ENCODE assay signal across 16 mouse cellular contexts in the genomic region with DNA sequence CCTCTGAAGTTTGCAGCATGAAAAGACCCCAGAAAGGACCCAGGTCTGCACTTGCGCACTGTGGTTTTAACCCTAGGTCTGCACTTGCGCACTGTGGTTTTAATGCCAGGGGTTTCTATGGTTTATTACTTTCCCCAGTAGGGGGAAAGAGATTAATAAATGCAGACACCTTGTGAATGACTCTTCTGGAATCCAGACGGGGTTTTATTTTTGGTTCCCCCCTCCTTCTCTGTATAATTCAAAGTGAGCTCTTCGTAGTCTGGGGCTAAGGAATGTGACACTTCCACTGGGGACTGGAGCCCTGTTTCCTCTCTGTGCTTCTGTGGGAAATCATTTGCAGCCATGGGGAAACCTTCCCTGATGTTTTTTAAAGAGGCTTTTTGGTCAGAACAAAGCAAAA.
DNase-seq lines count a peak whose midpoint lies in the region; ATAC-seq and TF ChIP-seq lines count a peak whose summit lies in the region.
"Had no signal": no experiment of that assay in that cellular context is flagged by ENCODE, and none has a peak within 500 bp of the region (broad histone marks: within the 10 kb centered on the region; RNA-seq: fewer than 3 reads in every experiment).

No protein-coding gene starts in this region.

- ATAC-seq in midbrain, embryonic 13.5 days = no peak
- ATAC-seq in hindbrain, embryonic 14.5 days (ENCODE audit: low FRiP score) = no peak
- no peak for ATAC-seq in midbrain, embryonic 16.5 days
- ATAC-seq in erythroid progenitor cell, adult 5-6 weeks (replicated peaks; ENCODE audit: low FRiP score, poor library complexity, severe bottlenecking) = no peak
- ATAC-seq: forebrain, embryonic 14.5 days; Patski had no signal

- 65% methylated on average over 4 of the region's 4 CpGs for WGBS in heart, embryonic 10.5 days
- WGBS in heart, adult 2 months = 54% methylated on average over 4 of the region's 4 CpGs
- 63% methylated on average over 4 of the region's 4 CpGs for WGBS in midbrain, embryonic 13.5 days
- 79% methylated on average over 4 of the region's 4 CpGs for WGBS in midbrain, embryonic 10.5 days
- 51% methylated on average over 4 of the region's 4 CpGs for WGBS in hindbrain, embryonic 14.5 days
- 57% methylated on average over 4 of the region's 4 CpGs for WGBS in midbrain, embryonic 16.5 days

- H3K4me3 ChIP-seq in heart, embryonic 10.5 days = no peak overlapping the region
- no peak overlapping the region for H3K4me3 ChIP-seq in heart, adult 2 months
- no peak overlapping the region for H3K4me3 ChIP-seq in midbrain, embryonic 13.5 days (replicated peaks)
- H3K4me3 ChIP-seq in midbrain, embryonic 10.5 days = no peak overlapping the region
- H3K4me3 ChIP-seq in hindbrain, embryonic 14.5 days (replicated peaks; ENCODE audit: low read length) = no peak overlapping the region
- H3K4me3 ChIP-seq in midbrain, embryonic 16.5 days (ENCODE audit: low read depth, low read length) = no peak overlapping the region

- peaks cover 24% of the 10 kb centered on the region for H3K4me1 ChIP-seq in heart, embryonic 10.5 days
- peaks cover 6% of the 10 kb centered on the region; the same call in 1 of the 2 replicates for H3K4me1 ChIP-seq in heart, adult 2 months (ENCODE audit: control insufficient read depth, insufficient read depth, low read length)
- peaks cover 39% of the 10 kb centered on the region for H3K4me1 ChIP-seq in midbrain, embryonic 13.5 days (replicated peaks)
- peaks cover 31% of the 10 kb centered on the region for H3K4me1 ChIP-seq in midbrain, embryonic 10.5 days
- peaks cover 34% of the 10 kb centered on the region for H3K4me1 ChIP-seq in hindbrain, embryonic 14.5 days (replicated peaks; ENCODE audit: control insufficient read depth, insufficient read depth, low read length)
- H3K4me1 ChIP-seq in midbrain, embryonic 16.5 days (ENCODE audit: control insufficient read depth, insufficient read depth, low read length) = peaks cover 23% of the 10 kb centered on the region

- no peak for DNase-seq in heart, embryonic 10.5 days (ENCODE audit: low spot score)
- no peak for DNase-seq in heart, adult 2 months
- DNase-seq in midbrain, embryonic 10.5 days (ENCODE audit: low spot score) = no peak
- DNase-seq in hindbrain, embryonic 14.5 days (ENCODE audit: low spot score) = no peak
- no peak for DNase-seq in right cerebral cortex, postnatal 36 days (ENCODE audit: low spot score in 2 of 2)
- DNase-seq: adrenal gland, postnatal 36 days; gastrocnemius, postnatal 14 days; kidney, adult 18-20 months; kidney, postnatal 4 days; lung, adult 18-20 months; lung, postnatal 36 days had no signal

- no peak for TF ChIP-seq EP300 in heart, adult 2 months (IDR thresholded peaks at IDR 0.05; ENCODE audit: insufficient read depth, low read depth, low read length)

- TF ChIP-seq POLR2A in heart, adult 2 months (IDR thresholded peaks at IDR 0.05; ENCODE audit: insufficient read depth, low read depth, low read length) = no peak

- H3K9me3 ChIP-seq in heart, embryonic 10.5 days = peaks cover 26% of the 10 kb centered on the region
- peaks cover 10% of the 10 kb centered on the region for H3K9me3 ChIP-seq in midbrain, embryonic 13.5 days
- peaks cover 25% of the 10 kb centered on the region for H3K9me3 ChIP-seq in midbrain, embryonic 10.5 days (replicated peaks)
- 0 out of 2 replicates have a peak, but pooled peaks cover 4% of the 10 kb centered on the region for H3K9me3 ChIP-seq in hindbrain, embryonic 14.5 days (ENCODE audit: control insufficient read depth, low read length)
- H3K9me3 ChIP-seq in midbrain, embryonic 16.5 days (replicated peaks; ENCODE audit: control insufficient read depth, low read length, poor library complexity, severe bottlenecking) = no peaks in the 10 kb centered on the region

- intact Hi-C loops in heart, adult 2 months (cut with DNase I) = no loop called here

- H3K27me3 ChIP-seq in heart, embryonic 10.5 days (ENCODE audit: insufficient read depth, poor library complexity, severe bottlenecking) = no peaks in the 10 kb centered on the region
- no peaks in the 10 kb centered on the region for H3K27me3 ChIP-seq in heart, adult 2 months (ENCODE audit: control insufficient read depth, insufficient read depth, low read length)
- no peaks in the 10 kb centered on the region for H3K27me3 ChIP-seq in midbrain, embryonic 13.5 days
- no peaks in the 10 kb centered on the region for H3K27me3 ChIP-seq in midbrain, embryonic 10.5 days (ENCODE audit: low read depth, poor library complexity, severe bottlenecking)
- H3K27me3 ChIP-seq in hindbrain, embryonic 14.5 days (ENCODE audit: control insufficient read depth, insufficient read depth, low read length) = no peaks in the 10 kb centered on the region
- H3K27me3 ChIP-seq in midbrain, embryonic 16.5 days (ENCODE audit: control insufficient read depth, insufficient read depth, low read depth, low read length) = no peaks in the 10 kb centered on the region
- H3K27me3 ChIP-seq: Patski had no signal

- peaks cover 41% of the 10 kb centered on the region for H3K36me3 ChIP-seq in heart, embryonic 10.5 days
- H3K36me3 ChIP-seq in heart, adult 2 months (ENCODE audit: control insufficient read depth, insufficient read depth, low read length) = no peaks in the 10 kb centered on the region
- H3K36me3 ChIP-seq in midbrain, embryonic 13.5 days = peaks cover 33% of the 10 kb centered on the region
- peaks cover 55% of the 10 kb centered on the region for H3K36me3 ChIP-seq in midbrain, embryonic 10.5 days
- H3K36me3 ChIP-seq in hindbrain, embryonic 14.5 days (replicated peaks; ENCODE audit: control insufficient read depth, insufficient read depth) = peaks cover 11% of the 10 kb centered on the region
- peaks cover 4% of the 10 kb centered on the region; the same call in 1 of the 2 replicates for H3K36me3 ChIP-seq in midbrain, embryonic 16.5 days (ENCODE audit: control insufficient read depth, insufficient read depth, low read length)

- H3K27ac ChIP-seq in heart, embryonic 10.5 days = peak overlapping the region; percentile 29; the same call in 1 of the 2 replicates
- no peak overlapping the region for H3K27ac ChIP-seq in heart, adult 2 months
- 0 out of 2 replicates have a peak overlapping the region, but pooled peaks have one; percentile 10 for H3K27ac ChIP-seq in midbrain, embryonic 13.5 days
- no peak overlapping the region; the same call in 1 of the 2 replicates for H3K27ac ChIP-seq in midbrain, embryonic 10.5 days (replicated peaks)
- peak overlapping the region; percentile 30; the same call in 1 of the 2 replicates for H3K27ac ChIP-seq in hindbrain, embryonic 14.5 days
- H3K27ac ChIP-seq in midbrain, embryonic 16.5 days (ENCODE audit: low read length) = 0 out of 2 replicates have a peak overlapping the region, but pooled peaks have one; percentile 5

- H3K9ac ChIP-seq in heart, adult 2 months (ENCODE audit: low read depth, low read length) = no peak overlapping the region
- H3K9ac ChIP-seq in midbrain, embryonic 13.5 days (replicated peaks) = no peak overlapping the region
- H3K9ac ChIP-seq in hindbrain, embryonic 14.5 days = no peak overlapping the region
- H3K9ac ChIP-seq in midbrain, embryonic 16.5 days (ENCODE audit: low read depth, low read length) = peak overlapping the region; percentile 11; the same call in 1 of the 2 replicates

- H3K4me2 ChIP-seq in midbrain, embryonic 13.5 days (replicated peaks) = no peak overlapping the region
- H3K4me2 ChIP-seq in hindbrain, embryonic 14.5 days (replicated peaks) = no peak overlapping the region
- no peak overlapping the region for H3K4me2 ChIP-seq in midbrain, embryonic 16.5 days (ENCODE audit: low read length)

- TF ChIP-seq CTCF in heart, adult 2 months (IDR thresholded peaks at IDR 0.05) = no peak

- H3K79me2 ChIP-seq in heart, adult 2 months (replicated peaks; ENCODE audit: control insufficient read depth, insufficient read depth, low read length) = no peaks in the 10 kb centered on the region

Comparison
In these comparisons a context has a peak if more than half of its experiments do, and no peak if none do; other contexts are left out.
1. H3K27ac ChIP-seq: peak in heart, embryonic 10.5 days (single experiment), midbrain, embryonic 13.5 days (single experiment), hindbrain, embryonic 14.5 days (single experiment) and midbrain, embryonic 16.5 days (single experiment); none in heart, adult 2 months (single experiment) and midbrain, embryonic 10.5 days (single experiment).